25 mouse cellular contexts compared by ENCODE assay signal in the genomic region with DNA sequence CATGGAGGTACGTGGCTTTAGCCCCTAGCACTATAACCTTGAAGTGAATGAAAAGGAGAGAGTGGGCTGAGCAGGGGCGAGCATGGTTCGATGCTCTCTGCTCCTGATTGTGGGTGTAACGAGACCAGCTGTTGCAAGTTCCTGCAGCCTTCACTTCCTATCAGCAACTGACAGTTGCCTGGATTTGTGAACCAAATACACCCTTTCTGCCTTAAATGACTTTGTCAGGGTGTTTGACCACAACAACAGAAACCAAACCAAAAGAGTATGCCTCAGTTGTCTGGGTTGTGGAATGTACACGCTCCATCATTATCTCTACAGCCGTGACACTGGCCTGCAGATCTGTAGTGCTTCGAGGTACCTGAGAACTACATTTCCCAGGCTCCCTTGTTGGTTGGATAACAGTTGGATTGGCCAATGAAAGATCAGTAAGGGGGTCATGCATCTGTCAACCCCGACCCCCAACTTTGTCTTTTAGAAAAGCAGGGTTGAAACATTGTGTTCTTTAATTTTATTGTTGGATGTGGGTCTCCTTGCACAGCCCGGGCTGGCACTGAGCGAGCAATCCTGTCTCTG. TPM values are rescaled to one million over a fixed set of nuclear protein-coding genes. Genes with fewer than 3 reads are reported as not detected.
A peak's percentile ranks its signal among the peaks of the same experiment; 100 is the strongest.
DNase-seq lines count a peak whose midpoint lies in the region; ATAC-seq and TF ChIP-seq lines count a peak whose summit lies in the region.
"Had no signal": no experiment of that assay in that cellular context is flagged by ENCODE, and none has a peak within 500 bp of the region (broad histone marks: within the 10 kb centered on the region; RNA-seq: fewer than 3 reads in every experiment).

No protein-coding gene starts in this region.

- H3K27me3 ChIP-seq in midbrain, embryonic 14.5 days (ENCODE audit: control insufficient read depth, insufficient read depth, low read length) = no peaks in the 10 kb centered on the region
- no peaks in the 10 kb centered on the region for H3K27me3 ChIP-seq in midbrain, embryonic 16.5 days (ENCODE audit: control insufficient read depth, insufficient read depth, low read depth, low read length)
- no peaks in the 10 kb centered on the region for H3K27me3 ChIP-seq in intestine, postnatal 0 days (replicated peaks; ENCODE audit: control insufficient read depth, insufficient read depth, low read length)
- H3K27me3 ChIP-seq: hindbrain, embryonic 15.5 days had no signal

- no peak overlapping the region for H3K4me2 ChIP-seq in midbrain, embryonic 14.5 days (ENCODE audit: low read length)
- H3K4me2 ChIP-seq in midbrain, embryonic 16.5 days (ENCODE audit: low read length) = no peak overlapping the region
- H3K4me2 ChIP-seq in intestine, postnatal 0 days (replicated peaks; ENCODE audit: low read depth) = no peak overlapping the region
- H3K4me2 ChIP-seq: embryonic facial prominence, embryonic 15.5 days; heart, embryonic 13.5 days; hindbrain, embryonic 15.5 days had no signal

- WGBS in midbrain, embryonic 14.5 days = 75% methylated on average over 10 of the region's 10 CpGs
- WGBS in midbrain, embryonic 16.5 days = 79% methylated on average over 10 of the region's 10 CpGs
- WGBS in intestine, postnatal 0 days = 71% methylated on average over 10 of the region's 10 CpGs

- H3K4me3 ChIP-seq in midbrain, embryonic 14.5 days (replicated peaks; ENCODE audit: low read depth, low read length) = no peak overlapping the region
- no peak overlapping the region for H3K4me3 ChIP-seq in midbrain, embryonic 16.5 days (ENCODE audit: low read depth, low read length)
- H3K4me3 ChIP-seq in intestine, postnatal 0 days (ENCODE audit: low read depth, low read length) = no peak overlapping the region
- H3K4me3 ChIP-seq: embryonic facial prominence, embryonic 15.5 days; erythroblast, embryonic 14.5 days; forebrain, embryonic 10.5 days; gastrocnemius, adult 2 months; heart, embryonic 13.5 days; hindbrain, embryonic 15.5 days had no signal

- H3K36me3 ChIP-seq in midbrain, embryonic 14.5 days (ENCODE audit: control insufficient read depth, insufficient read depth, low read length) = no peaks in the 10 kb centered on the region
- H3K36me3 ChIP-seq in midbrain, embryonic 16.5 days (ENCODE audit: control insufficient read depth, insufficient read depth, low read length) = no peaks in the 10 kb centered on the region
- no peaks in the 10 kb centered on the region for H3K36me3 ChIP-seq in intestine, postnatal 0 days (ENCODE audit: control insufficient read depth, insufficient read depth)
- H3K36me3 ChIP-seq: embryonic facial prominence, embryonic 15.5 days; forebrain, embryonic 10.5 days; heart, embryonic 13.5 days; hindbrain, embryonic 15.5 days had no signal

- H3K27ac ChIP-seq in midbrain, embryonic 14.5 days (replicated peaks; ENCODE audit: low read depth, low read length) = no peak overlapping the region
- no peak overlapping the region for H3K27ac ChIP-seq in midbrain, embryonic 16.5 days (ENCODE audit: low read length)
- no peak overlapping the region for H3K27ac ChIP-seq in intestine, postnatal 0 days (ENCODE audit: low read depth, low read length)
- H3K27ac ChIP-seq: embryonic facial prominence, embryonic 15.5 days; forebrain, embryonic 10.5 days; gastrocnemius, adult 2 months; heart, embryonic 13.5 days; hindbrain, embryonic 15.5 days had no signal

- H3K4me1 ChIP-seq in midbrain, embryonic 14.5 days (ENCODE audit: control insufficient read depth, insufficient read depth, low read length) = no peaks in the 10 kb centered on the region
- H3K4me1 ChIP-seq in midbrain, embryonic 16.5 days (ENCODE audit: control insufficient read depth, insufficient read depth, low read length) = peaks cover 4% of the 10 kb centered on the region; the same call in 1 of the 2 replicates
- no peaks in the 10 kb centered on the region for H3K4me1 ChIP-seq in intestine, postnatal 0 days (replicated peaks; ENCODE audit: control insufficient read depth, insufficient read depth, low read length)

- peaks cover 7% of the 10 kb centered on the region; the same call in 1 of the 2 replicates for H3K9me3 ChIP-seq in midbrain, embryonic 14.5 days (ENCODE audit: control insufficient read depth, low read length)
- H3K9me3 ChIP-seq in midbrain, embryonic 16.5 days (replicated peaks; ENCODE audit: control insufficient read depth, low read length, poor library complexity, severe bottlenecking) = no peaks in the 10 kb centered on the region; the same call in 1 of the 2 replicates
- H3K9me3 ChIP-seq in intestine, postnatal 0 days (ENCODE audit: control insufficient read depth) = no peaks in the 10 kb centered on the region
- H3K9me3 ChIP-seq: embryonic facial prominence, embryonic 15.5 days; hindbrain, embryonic 15.5 days had no signal

- ATAC-seq in midbrain, embryonic 14.5 days (ENCODE audit: low FRiP score, low TSS enrichment) = no peak
- no peak for ATAC-seq in midbrain, embryonic 16.5 days
- ATAC-seq in intestine, postnatal 0 days = no peak
- ATAC-seq: forebrain, embryonic 14.5 days; Patski had no signal

- H3K9ac ChIP-seq in midbrain, embryonic 14.5 days (replicated peaks; ENCODE audit: low read length) = no peak overlapping the region
- H3K9ac ChIP-seq in midbrain, embryonic 16.5 days (ENCODE audit: low read depth, low read length) = no peak overlapping the region
- H3K9ac ChIP-seq in intestine, postnatal 0 days (ENCODE audit: low read depth, low read length) = no peak overlapping the region
- H3K9ac ChIP-seq: embryonic facial prominence, embryonic 15.5 days; heart, embryonic 13.5 days; hindbrain, embryonic 15.5 days had no signal

- DNase-seq in midbrain, embryonic 14.5 days = peak; percentile 25
- peak; percentile 37 for DNase-seq in thymus, postnatal 4 days
- no peak for DNase-seq in thymus, postnatal 10 days (ENCODE audit: low spot score in 2 of 2)
- DNase-seq in R1 (ENCODE audit: low read depth, low spot score) = peak; percentile 39
- DNase-seq in kidney, postnatal 10 days = no peak
- DNase-seq: adrenal gland, adult 8-10 months; adrenal gland, postnatal 36 days; cerebellum, adult 2 months; embryo, embryonic 11 days; gastrocnemius, adult 2 months; gastrocnemius, postnatal 25 days; heart, adult 11 months; heart, postnatal 36 days had no signal

- TF ChIP-seq CTCF in intestine, postnatal 0 days (IDR thresholded peaks at IDR 0.05; ENCODE audit: low read depth) = no peak

RNA-seq across cellular contexts. Expression of gene Pnpla1, which starts 25.8 kb away (rescaled TPM):
- 0.04 TPM in 1 of 2 replicates, not detected in the other for polyA plus RNA-seq in midbrain, embryonic 14.5 days (2014; fragmentation: Nextera tagmentation; extraction: Ambion mirVana)
- polyA plus RNA-seq in midbrain, embryonic 16.5 days (2015; fragmentation: Nextera tagmentation; extraction: Ambion mirVana) = 0.06 TPM in 1 of 2 replicates, not detected in the other
- 0.12 and 0.20 TPM in 2 replicates for polyA plus RNA-seq in intestine, postnatal 0 days (2015; fragmentation: Nextera tagmentation; extraction: Ambion mirVana)
- polyA plus RNA-seq: embryonic facial prominence, embryonic 11.5 days; erythroblast, embryonic 14.5 days; forebrain, embryonic 10.5 days; forebrain, embryonic 14.5 days; heart, embryonic 13.5 days; hindbrain, embryonic 11.5 days; Patski had no signal

RNA-seq across cellular contexts. Expression of gene 4930539E08Rik, which starts 31.1 kb away (rescaled TPM):
- 1.0 and 1.2 TPM in 2 replicates for polyA plus RNA-seq in midbrain, embryonic 14.5 days (2014; fragmentation: Nextera tagmentation; extraction: Ambion mirVana)
- 3.0 and 4.0 TPM in 2 replicates for polyA plus RNA-seq in midbrain, embryonic 16.5 days (2015; fragmentation: Nextera tagmentation; extraction: Ambion mirVana)
- 2.9 and 3.5 TPM in 2 replicates for polyA plus RNA-seq in intestine, postnatal 0 days (2015; fragmentation: Nextera tagmentation; extraction: Ambion mirVana)
- polyA plus RNA-seq: erythroblast, embryonic 14.5 days; hindbrain, embryonic 11.5 days had no signal

RNA-seq across cellular contexts. Expression of gene Pxt1, which starts 59.6 kb away (rescaled TPM):
- not detected in 2 replicates for polyA plus RNA-seq in midbrain, embryonic 14.5 days (2014; fragmentation: Nextera tagmentation; extraction: Ambion mirVana)
- polyA plus RNA-seq in midbrain, embryonic 16.5 days (2015; fragmentation: Nextera tagmentation; extraction: Ambion mirVana) = not detected in 2 replicates
- not detected in 2 replicates for polyA plus RNA-seq in intestine, postnatal 0 days (2015; fragmentation: Nextera tagmentation; extraction: Ambion mirVana)
- polyA plus RNA-seq: cerebellum, adult 2 months; embryonic facial prominence, embryonic 11.5 days; forebrain, embryonic 10.5 days; forebrain, embryonic 14.5 days; heart, postnatal 0 days; hindbrain, embryonic 15.5 days; Patski had no signal

Comparison
In these comparisons a context has a peak if more than half of its experiments do, and no peak if none do; other contexts are left out.
1. DNase-seq: peak in midbrain, embryonic 14.5 days (single experiment), thymus, postnatal 4 days (single experiment) and R1 (single experiment); none in thymus, postnatal 10 days (0 of 2) and kidney, postnatal 10 days (single experiment).